Mouse (Mus musculus) left cerebral cortex, postnatal 10 days (tissue): ENCODE results near the gene Ndufb11. TPM values are rescaled to one million over a fixed set of nuclear protein-coding genes. Genes with fewer than 3 reads are reported as not detected.
A peak's percentile ranks its signal among the peaks of the same experiment; 100 is the strongest.

Experiments
- DNase-seq, 2 experiments: peaks; one replicate each; pipeline ENCODE4 v3.0.0; 2021 to 2022; ENCODE audit warnings: low spot score in 2 of 2, mixed read lengths in 1 of 2; ENCODE audit errors: extremely low spot score in 1 of 2
- intact Hi-C: fragments of 180-260 bp; cut with DNase I; formaldehyde crosslinking; loops from one replicate; pipeline ENCODE4 v1.15.1; 2025
- total RNA-seq, 2 experiments: library from RNA; stranded (reverse); gene quantifications; 2 replicates each; pipeline ENCODE4 v1.2.3; 2021

Gene Ndufb11
- total RNA-seq: 100 to 1,000 TPM; 151 to 160 TPM

GRCm38 (mm10) chrX:20617176-20617902, at the start of gene Ndufb11, which contains the start of gene Rbm10:
TSS of gene Ndufb11 (minus strand) at chrX:20617619.
TSS of gene Rbm10 (plus strand) at chrX:20617503.
- intact Hi-C loops: no loop called here
- DNase-seq: peak; percentile 83 to 89

DNA sequence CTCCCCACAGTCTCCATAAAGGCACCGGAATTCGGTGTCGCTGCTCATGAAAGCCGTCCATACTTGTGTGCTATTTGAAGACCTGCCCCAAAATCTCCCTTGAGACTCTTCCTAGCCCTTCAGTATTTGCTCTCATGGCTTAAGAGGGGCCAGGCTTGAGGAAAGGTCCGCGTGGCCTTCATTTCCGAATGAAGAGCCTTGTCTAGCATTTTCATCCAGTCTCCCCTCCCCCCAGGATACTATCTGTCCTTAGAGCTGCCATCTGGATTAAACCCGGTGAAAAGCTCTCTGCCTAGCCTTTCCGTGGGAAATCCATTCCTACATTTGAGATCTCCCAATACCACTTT, 46.0 kb upstream of the Ndufb11 start:
- intact Hi-C loops: loop anchor here (5.0 to 10.0 kb wide), 2 partner anchors 131 to 154 kb away; partner anchors contain the start of gene Araf
- no peak for DNase-seq

- DNase-seq: peak; percentile 83 to 90
- intact Hi-C loops: loop anchor here (5.0 to 10.0 kb wide), 2 partner anchors 132 to 154 kb away; partner anchors contain the start of gene Araf
These were observed 45.5 kb upstream of the Ndufb11 start for GRCm38 (mm10) chrX:20662716-20663443.

DNA sequence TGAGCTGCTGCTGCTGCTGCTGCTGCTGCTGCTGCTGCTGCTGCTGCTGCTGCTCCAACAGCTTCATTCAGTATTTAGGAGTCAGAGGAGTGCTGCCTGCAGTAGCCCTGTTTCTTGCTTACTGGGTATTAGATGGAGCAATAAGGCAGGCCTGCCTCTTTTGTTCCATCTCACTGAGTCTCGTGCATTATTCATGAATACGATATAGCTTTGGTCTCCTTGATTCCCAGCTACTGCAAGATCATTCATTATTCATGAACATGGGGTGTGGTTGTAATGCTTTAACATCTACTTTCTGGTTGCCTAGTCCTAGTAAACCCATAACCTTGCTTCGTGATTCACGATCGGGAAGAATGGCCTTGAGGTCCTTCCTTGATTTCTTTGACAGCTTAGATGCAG, 44.9 kb upstream of the Ndufb11 start:
- DNase-seq: peak in 1 of 2 experiments; percentile 10

GRCm38 (mm10) chrX:20658891-20659406, 41.5 kb upstream of the Ndufb11 start:
- DNase-seq: no peak
- intact Hi-C loops: no loop called here

More for the DNA sequence above, 44.9 kb upstream of the Ndufb11 start:
- intact Hi-C loops: loop anchor here (5.0 to 10.0 kb wide), 2 partner anchors 132 to 155 kb away; partner anchors contain the start of gene Araf

DNA sequence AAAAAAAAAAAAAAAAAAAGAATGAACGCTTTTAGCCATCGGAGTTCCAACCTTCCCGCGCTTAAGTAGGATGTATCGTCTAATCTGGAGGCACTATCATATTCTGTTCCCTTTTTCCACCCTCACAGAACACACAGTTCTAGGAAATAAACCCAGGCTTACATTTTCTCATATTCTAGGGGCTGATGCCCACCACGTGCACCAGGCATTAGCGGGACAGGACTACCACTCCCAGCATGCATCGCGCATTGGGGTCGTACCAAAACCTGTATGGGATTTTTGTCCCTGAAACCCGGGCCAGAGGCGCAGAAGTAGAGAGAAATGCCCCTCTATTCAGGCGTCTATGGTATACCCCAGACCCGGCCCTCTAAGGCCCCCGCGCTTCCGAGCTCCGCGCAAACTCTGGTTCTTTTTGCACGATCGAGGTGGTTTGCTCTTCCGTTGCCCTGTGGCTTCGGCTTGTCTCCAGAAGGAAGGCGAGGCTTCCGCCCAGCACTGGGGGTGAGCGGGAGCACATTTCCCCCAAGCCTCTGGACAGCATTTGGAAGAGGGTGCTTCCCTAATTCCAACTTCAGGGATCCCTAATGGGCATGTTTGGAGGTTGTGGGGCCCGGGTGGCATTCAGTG, 40.7 kb upstream of the Ndufb11 start, which contains the start of gene Uba1:
TSS of gene Uba1 (plus strand) at position 301 of the 627 bp plus-strand sequence.
- intact Hi-C loops: no loop called here

DNA sequence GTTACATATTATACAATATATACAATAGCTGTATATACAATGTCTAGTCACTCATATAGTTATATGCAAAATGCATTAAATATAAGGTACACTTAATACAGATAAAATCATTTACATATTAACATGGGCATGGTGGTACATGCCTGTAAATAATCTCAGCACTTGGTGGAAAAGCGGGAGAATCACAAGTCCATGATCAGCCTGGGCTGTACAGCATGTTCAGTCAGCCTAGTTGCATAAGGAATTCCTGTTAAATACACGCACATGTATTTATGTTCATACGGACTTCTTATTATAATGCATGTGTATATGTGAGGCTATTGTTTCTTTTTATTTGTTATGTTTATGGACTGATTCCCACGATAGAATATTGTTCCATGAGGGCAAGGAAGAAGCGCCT, 40.2 kb upstream of the Ndufb11 start:
- no peak for DNase-seq
- intact Hi-C loops: no loop called here

More for the DNA sequence above, 40.7 kb upstream of the Ndufb11 start, which contains the start of gene Uba1:
- peak; percentile 79 to 87 for DNase-seq

- intact Hi-C loops: no loop called here
These were observed 27.4 kb upstream of the Ndufb11 start for GRCm38 (mm10) chrX:20644780-20645179.

DNA sequence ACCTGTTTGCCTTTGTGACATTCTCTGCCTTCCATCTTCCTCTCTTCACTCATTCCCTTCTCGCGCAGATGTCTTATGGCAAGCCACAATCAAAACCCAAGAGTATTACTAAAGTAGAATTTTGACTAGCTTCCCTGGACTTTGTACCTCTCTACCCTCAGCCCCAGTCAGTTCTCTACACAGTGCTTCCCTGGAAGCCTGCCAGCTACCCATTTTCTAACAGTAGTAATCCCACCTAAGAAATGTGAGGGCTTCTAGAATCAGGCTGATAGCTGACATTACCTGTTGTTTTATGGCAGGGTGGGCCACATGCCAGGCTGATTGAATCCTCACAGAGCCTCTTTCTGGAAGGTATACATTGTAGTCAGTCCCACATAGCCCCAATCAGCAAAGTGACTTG, 20.7 kb upstream of the Ndufb11 start:
- DNase-seq: no peak
- intact Hi-C loops: no loop called here

More at GRCm38 (mm10) chrX:20644780-20645179, 27.4 kb upstream of the Ndufb11 start:
- no peak for DNase-seq

DNA sequence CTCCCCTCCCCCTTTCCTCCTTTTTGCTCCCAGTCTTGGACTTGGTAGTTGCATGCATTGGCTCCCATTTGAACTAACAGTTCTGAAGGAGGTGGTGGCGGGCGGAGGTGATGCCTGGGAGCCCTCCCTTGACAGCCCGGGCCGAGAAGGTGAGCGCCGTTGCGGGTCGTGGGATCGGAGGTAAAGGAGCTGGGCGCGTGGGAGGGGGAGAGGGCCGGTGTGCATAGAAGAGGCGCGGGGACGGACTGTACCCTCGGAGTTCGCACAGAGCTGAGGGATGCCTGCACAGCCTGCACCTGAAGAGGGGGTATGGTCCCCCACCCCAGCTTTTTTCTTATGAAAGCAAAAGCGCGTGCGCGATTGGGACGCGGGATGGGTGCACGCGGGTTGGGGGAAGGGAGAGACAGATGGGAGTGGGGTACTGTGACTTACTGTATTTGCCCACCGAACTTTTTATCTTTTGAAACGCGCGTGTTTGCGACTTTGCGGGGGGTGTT, 532 bp upstream of the Ndufb11 start:
- intact Hi-C loops: no loop called here
- DNase-seq: peak; percentile 25 to 53

DNA sequence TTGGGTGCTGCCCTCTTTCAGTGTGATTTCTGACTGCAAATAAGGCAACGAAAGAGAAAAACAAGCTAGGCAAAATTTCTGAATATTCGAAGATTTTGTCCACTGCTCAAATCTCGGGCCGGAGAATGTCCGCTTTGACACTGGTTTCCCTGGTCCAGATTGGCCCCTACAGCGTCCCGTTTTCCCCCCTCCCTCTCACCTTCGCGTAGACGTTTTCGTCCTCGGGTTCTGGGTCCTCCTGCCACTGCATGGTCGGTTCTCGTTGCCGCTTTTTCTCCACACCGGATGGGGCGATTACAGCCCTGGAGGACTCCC, 601 bp downstream of the Ndufb11 start:
- intact Hi-C loops: no loop called here
- DNase-seq: peak in 1 of 2 experiments; percentile 27

DNA sequence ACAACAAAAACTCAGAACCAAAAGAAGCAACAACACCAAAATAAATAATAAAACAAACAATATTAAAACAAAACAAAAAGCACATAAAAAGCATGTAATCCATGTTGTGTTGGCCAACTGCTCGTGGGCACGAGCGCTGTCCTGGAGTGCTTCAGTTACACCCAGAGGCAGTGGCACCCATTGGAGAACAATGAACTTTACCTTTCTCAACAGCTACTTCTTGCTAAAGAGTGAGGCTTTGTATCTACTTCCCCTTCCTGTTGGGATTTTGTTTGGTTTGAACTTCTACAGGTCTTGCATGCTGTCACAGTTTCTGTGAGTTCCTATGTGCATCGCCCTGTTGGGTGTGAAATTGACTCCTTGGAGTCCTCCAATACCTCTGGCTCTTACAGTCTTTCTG, 8.9 kb downstream of the Ndufb11 start:
- DNase-seq: no peak
- intact Hi-C loops: no loop called here

DNA sequence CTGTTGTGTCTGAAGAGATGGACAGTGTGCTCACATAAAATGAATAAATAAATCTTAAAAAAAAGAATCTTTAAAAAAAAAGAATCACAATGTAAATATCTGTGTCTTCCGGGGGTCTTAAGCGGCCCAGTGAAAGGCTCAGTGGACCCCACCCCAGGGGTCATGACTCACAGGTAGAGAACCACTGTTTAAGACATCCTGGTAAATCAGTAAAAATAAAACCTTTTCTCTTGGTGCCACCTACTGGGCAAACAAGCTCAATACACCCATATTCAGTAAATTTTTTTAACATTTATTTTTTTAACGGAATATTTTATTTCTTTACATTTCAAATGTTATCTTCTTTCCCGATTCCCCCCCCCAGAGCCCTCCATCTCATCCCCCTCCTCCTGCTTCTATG, 29.5 kb downstream of the Ndufb11 start:
- DNase-seq: no peak
- intact Hi-C loops: no loop called here

DNA sequence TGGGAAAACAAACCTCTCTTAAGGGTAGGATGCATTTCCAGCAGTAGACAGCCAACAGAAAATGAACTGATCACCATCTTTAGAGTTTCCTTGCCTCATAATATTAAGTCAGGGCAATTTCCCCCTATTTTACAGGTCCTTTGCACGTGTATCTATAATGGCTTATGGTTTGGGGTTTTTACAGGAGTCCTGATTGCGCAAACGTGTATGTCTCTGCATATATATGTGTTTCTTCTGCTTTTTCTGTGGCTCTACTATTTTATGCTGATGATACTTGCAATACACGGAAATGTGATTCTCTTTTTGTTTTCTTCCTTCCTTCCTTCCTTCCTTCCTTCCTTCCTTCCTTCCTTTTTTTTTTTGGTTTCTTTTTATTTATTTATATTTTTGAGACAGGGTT, 43.5 kb downstream of the Ndufb11 start:
- DNase-seq: no peak
- intact Hi-C loops: no loop called here

- intact Hi-C loops: no loop called here
- DNase-seq: no peak
These were observed 44.7 kb downstream of the Ndufb11 start for GRCm38 (mm10) chrX:20572683-20573082.

DNA sequence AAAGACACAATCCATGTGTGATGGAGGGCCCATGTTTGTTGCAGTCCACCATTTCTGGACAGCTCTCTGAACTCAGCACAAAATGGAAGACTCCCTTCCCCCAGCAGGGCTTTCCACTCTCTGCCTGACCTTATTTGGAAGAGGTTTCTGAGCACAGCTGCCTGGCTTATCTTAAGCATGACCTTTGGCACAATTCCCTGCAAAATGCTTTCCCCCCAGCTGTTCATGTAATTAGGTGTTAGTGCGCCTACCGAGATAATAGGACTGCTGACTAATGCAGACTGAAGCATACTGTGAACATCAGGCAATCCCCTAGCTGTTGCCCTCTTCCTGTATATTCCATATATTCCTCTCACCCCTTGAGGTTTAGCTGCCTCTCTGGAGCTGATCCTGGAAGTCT, 46.4 kb downstream of the Ndufb11 start:
- DNase-seq: no peak
- intact Hi-C loops: no loop called here
